Mouse (Mus musculus) kidney, adult 2 months (tissue): ENCODE results near the gene Tardbp. TPM values are rescaled to one million over a fixed set of nuclear protein-coding genes. Genes with fewer than 3 reads are reported as not detected.

ENCODE experiments used
- DNase-seq: peaks from one replicate; pipeline ENCODE4 v3.0.0; 2021
- H3K27ac ChIP-seq: fragments of 200-500 bp; 2 replicates; pipeline ENCODE4 v1.5.1; 2012; ENCODE audit warnings: low read depth, low read length, control low read depth, inconsistent platforms; ENCODE audit not compliant: insufficient read depth
- H3K27me3 ChIP-seq: fragments of 200-500 bp; replicated peaks from 2 replicates; pipeline ENCODE4 v1.6.1; 2012; ENCODE audit warnings: mild to moderate bottlenecking, moderate library complexity, low read length, inconsistent platforms; ENCODE audit not compliant: control insufficient read depth, insufficient read depth
- H3K36me3 ChIP-seq: fragments of 200-500 bp; 2 replicates; pipeline ENCODE4 v1.6.1; 2012; ENCODE audit warnings: mild to moderate bottlenecking, moderate library complexity, low read length, inconsistent platforms; ENCODE audit not compliant: control insufficient read depth, insufficient read depth
- H3K4me1 ChIP-seq: fragments of 200-500 bp; 2 replicates; pipeline ENCODE4 v1.6.1; 2011; ENCODE audit warnings: low read length; ENCODE audit not compliant: control insufficient read depth, insufficient read depth
- H3K4me3 ChIP-seq: fragments of 200-500 bp; 2 replicates; pipeline ENCODE4 v1.5.1; 2011; ENCODE audit warnings: mild to moderate bottlenecking, low read depth, low read length, control low read depth; ENCODE audit not compliant: insufficient read depth
- CTCF ChIP-seq: fragments of 200-500 bp; conservative IDR thresholded peaks from 2 replicates; pipeline ENCODE4 v1.5.1; 2011; ENCODE audit warnings: low read depth, mild to moderate bottlenecking, control low read depth, low read length, moderate library complexity, mixed read lengths; ENCODE audit not compliant: insufficient read depth, insufficient read length
- POLR2A ChIP-seq: fragments of 200-500 bp; IDR thresholded peaks from one replicate; pipeline ENCODE4 v1.6.1; 2011; ENCODE audit warnings: low read depth, low read length, control low read depth
- WGBS: fragments of 180-500 bp; shearing (Covaris S2); methylation state at CpG from one replicate; pipeline ENCODE4 v1.1.7; 2018; 5-methylcytosine and 5-hydroxymethylcytosine counted together
- polyA plus RNA-seq: library from polyadenylated mRNA; depleted of rRNA; stranded (reverse); fragments of >200 nt; gene quantifications from 2 replicates; pipeline ENCODE4 v1.2.3, GENCODE M21; 2012

Tardbp gene
- polyA plus RNA-seq, 1 experiment: 93.3 TPM

- Histone ChIP-seq H3K4me1 (peaks cover 8% of the 10 kb centered on the region; the same call in 1 of the 2 replicates), H3K36me3 (no peaks in the 10 kb centered on the region), H3K4me3 (peak within 1 kb of the TSS; percentile 81), H3K27me3 (no peaks in the 10 kb centered on the region), H3K27ac (no peak within 1 kb of the TSS)
- peak; percentile 99 for DNase-seq
- no peak for TF ChIP-seq CTCF
- no peak for TF ChIP-seq POLR2A
- WGBS: 1% methylated on average over 50 of the region's 50 CpGs
These were observed 35.6 kb downstream of the Tardbp start, which contains the start of gene Srm for GRCm38 (mm10) chr4:148591171-148591630. Srm (plus strand) TSS chr4:148591503.

GRCm38 (mm10) chr4:148590421-148591170 lies 36.2 kb downstream of the Tardbp start:
- WGBS: 5% methylated on average over 18 of the region's 18 CpGs
- TF ChIP-seq POLR2A (no peak), CTCF (no peak)
- no peaks in the 10 kb centered on the region for H3K36me3 ChIP-seq
- H3K27me3 ChIP-seq: no peaks in the 10 kb centered on the region
- no peak overlapping the region for H3K27ac ChIP-seq
- peak overlapping the region; percentile 77 for H3K4me3 ChIP-seq
- H3K4me1 ChIP-seq: peaks cover 8% of the 10 kb centered on the region; the same call in 1 of the 2 replicates
- no peak for DNase-seq

GRCm38 (mm10) chr4:148589565-148589964 lies 37.3 kb downstream of the Tardbp start:
- DNase-seq: peak; percentile 58
- Histone ChIP-seq H3K36me3 (no peaks in the 10 kb centered on the region), H3K4me1 (peaks cover 8% of the 10 kb centered on the region; the same call in 1 of the 2 replicates), H3K27me3 (no peaks in the 10 kb centered on the region), H3K27ac (no peak overlapping the region), H3K4me3 (no peak overlapping the region)
- TF ChIP-seq CTCF: no peak
- 60% methylated on average over 8 of the region's 8 CpGs for WGBS

GRCm38 (mm10) chr4:148588793-148589192 lies 38.0 kb downstream of the Tardbp start:
- DNase-seq: no peak
- no peak overlapping the region for H3K4me3 ChIP-seq
- WGBS: 74% methylated on average over 9 of the region's 9 CpGs

GRCm38 (mm10) chr4:148586648-148587047 lies 40.2 kb downstream of the Tardbp start:
- 55% methylated on average over 9 of the region's 9 CpGs for WGBS
- peaks cover 3% of the 10 kb centered on the region; the same call in 1 of the 2 replicates for H3K4me1 ChIP-seq
- H3K27me3 ChIP-seq: no peaks in the 10 kb centered on the region
- H3K27ac ChIP-seq: no peak overlapping the region
- no peak for TF ChIP-seq CTCF
- no peak for TF ChIP-seq POLR2A
- no peak for DNase-seq
- no peaks in the 10 kb centered on the region for H3K36me3 ChIP-seq
- no peak overlapping the region for H3K4me3 ChIP-seq

More at GRCm38 (mm10) chr4:148588793-148589192, 38.0 kb downstream of the Tardbp start:
- Histone ChIP-seq H3K4me1 (peaks cover 8% of the 10 kb centered on the region; the same call in 1 of the 2 replicates), H3K36me3 (no peaks in the 10 kb centered on the region), H3K27ac (no peak overlapping the region), H3K27me3 (no peaks in the 10 kb centered on the region)
- TF ChIP-seq CTCF: no peak
- TF ChIP-seq POLR2A: no peak

GRCm38 (mm10) chr4:148583257-148583656 lies 43.6 kb downstream of the Tardbp start:
- DNase-seq: no peak
- no peak overlapping the region for H3K27ac ChIP-seq
- no peaks in the 10 kb centered on the region for H3K27me3 ChIP-seq
- no peaks in the 10 kb centered on the region for H3K36me3 ChIP-seq
- 67% methylated on average over 4 of the region's 4 CpGs for WGBS
- TF ChIP-seq CTCF: no peak
- TF ChIP-seq POLR2A: no peak
- H3K4me3 ChIP-seq: no peak overlapping the region
- no peaks in the 10 kb centered on the region for H3K4me1 ChIP-seq

GRCm38 (mm10) chr4:148581422-148581821 lies 45.4 kb downstream of the Tardbp start:
- Histone ChIP-seq H3K4me1 (no peaks in the 10 kb centered on the region), H3K27ac (no peak overlapping the region), H3K36me3 (no peaks in the 10 kb centered on the region), H3K4me3 (no peak overlapping the region), H3K27me3 (no peaks in the 10 kb centered on the region)
- TF ChIP-seq CTCF (no peak), POLR2A (no peak)
- no peak for DNase-seq
- WGBS: 81% methylated on average over 5 of the region's 5 CpGs
